Mouse (Mus musculus): ENCODE results near the gene Gfi1b. TPM values are rescaled to one million over a fixed set of nuclear protein-coding genes. Genes with fewer than 3 reads are reported as not detected.
A peak's percentile ranks its signal among the peaks of the same experiment; 100 is the strongest.

Gfi1b gene
- polyA plus RNA-seq, 1 experiment from 2014 or later, result not detected

DNA sequence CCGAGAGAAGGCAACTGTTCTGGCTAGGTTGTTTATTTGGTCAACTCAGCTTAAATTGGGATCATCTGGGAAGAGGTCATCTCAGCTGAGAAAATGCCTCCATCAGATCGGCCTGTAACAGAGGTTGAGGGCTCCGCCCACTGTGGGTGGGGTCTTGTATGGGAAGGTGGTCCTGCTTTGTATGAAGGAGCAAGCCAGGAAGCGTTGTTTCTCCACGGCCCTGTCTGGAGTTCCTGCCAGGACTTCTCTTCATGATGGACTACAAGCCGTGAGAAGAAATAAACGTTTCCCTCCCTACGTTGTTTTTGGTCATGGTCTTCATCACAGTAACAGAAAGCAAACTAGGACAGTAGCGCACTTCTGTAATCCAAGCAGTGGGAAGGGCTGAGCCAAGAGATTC lies 17.1 kb upstream of the Gfi1b start:
- no peak for ATAC-seq (replicated peaks)
- H3K4me1 ChIP-seq, result peaks cover 29% of the 10 kb centered on the region
- no peak overlapping the region for H3K27ac ChIP-seq
- H3K9ac ChIP-seq, result no peak overlapping the region
- H3K27me3 ChIP-seq (replicated peaks), result no peaks in the 10 kb centered on the region
- H3K4me2 ChIP-seq, result peak overlapping the region; percentile 14
- WGBS, result 10% methylated on average over 9 of the region's 9 CpGs
- H3K9me3 ChIP-seq, result no peaks in the 10 kb centered on the region
- no peaks in the 10 kb centered on the region for H3K36me3 ChIP-seq (replicated peaks)
- no peak overlapping the region for H3K4me3 ChIP-seq

DNA sequence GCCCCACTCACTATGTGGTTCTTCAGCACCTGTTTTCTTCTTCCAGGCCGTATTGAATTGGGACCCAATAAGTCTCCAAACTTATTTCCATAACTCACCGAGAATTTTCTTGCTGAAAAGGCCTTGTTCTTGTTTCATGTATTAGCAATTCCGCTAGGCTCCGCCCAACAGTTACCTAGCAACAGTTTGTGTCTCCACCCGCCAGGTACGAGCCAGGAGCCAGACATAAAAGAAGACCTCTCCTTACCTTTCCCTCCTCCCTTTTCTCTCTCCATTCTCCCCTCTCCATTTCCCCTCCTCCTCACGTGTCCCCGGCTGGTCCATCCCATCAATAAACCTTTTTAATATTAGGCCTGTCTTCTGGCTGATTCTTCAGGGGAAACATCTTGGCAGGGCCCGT lies 16.6 kb upstream of the Gfi1b start:
- peak overlapping the region; percentile 14 for H3K4me2 ChIP-seq
- H3K27me3 ChIP-seq (replicated peaks), result no peaks in the 10 kb centered on the region
- H3K9me3 ChIP-seq, result no peaks in the 10 kb centered on the region
- no peak overlapping the region for H3K27ac ChIP-seq
- 16% methylated on average over 9 of the region's 9 CpGs for whole genome bisulfite sequencing
- ATAC-seq (replicated peaks), result no peak
- H3K9ac ChIP-seq, result no peak overlapping the region
- H3K4me3 ChIP-seq, result no peak overlapping the region
- H3K36me3 ChIP-seq (replicated peaks), result no peaks in the 10 kb centered on the region
- peaks cover 24% of the 10 kb centered on the region for H3K4me1 ChIP-seq

DNA sequence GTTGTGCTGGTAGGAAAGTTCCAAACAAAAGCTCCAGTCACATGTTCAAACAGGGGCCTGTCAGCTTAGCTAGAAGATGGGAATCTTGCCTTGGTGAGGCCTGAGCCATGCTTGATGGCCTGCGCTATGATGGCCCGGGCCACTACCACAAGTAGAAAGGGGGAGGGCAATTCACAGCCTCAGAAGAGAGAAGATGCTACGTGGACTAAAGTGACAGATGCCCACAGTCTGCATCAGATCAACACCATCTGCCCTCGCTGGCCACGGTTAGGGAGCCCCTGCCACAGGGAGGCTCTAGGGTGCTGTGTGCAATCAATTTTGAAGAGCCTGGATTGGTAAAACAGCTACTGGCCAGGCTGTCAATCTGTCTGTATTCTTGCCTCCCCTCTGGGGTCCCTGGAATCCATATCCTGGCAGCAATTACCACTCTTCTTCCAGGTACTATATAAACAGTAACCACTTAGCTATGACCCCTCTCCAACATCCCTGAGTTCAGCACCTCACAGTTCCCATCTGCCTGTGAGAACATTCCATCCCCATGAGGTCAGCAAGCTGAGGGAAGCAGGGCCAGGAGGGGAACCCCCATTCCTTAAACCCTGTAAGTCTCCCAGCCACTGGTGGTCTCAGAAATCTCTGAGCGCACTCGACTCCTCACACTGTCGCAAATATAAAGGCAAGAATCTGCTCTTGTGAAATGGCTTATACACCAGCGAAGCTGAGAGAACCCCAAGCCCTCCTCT lies 15.5 kb upstream of the Gfi1b start:
- Histone ChIP-seq H3K9ac (no peak overlapping the region), H3K4me1 (peaks cover 13% of the 10 kb centered on the region), H3K36me3 (replicated peaks) (no peaks in the 10 kb centered on the region), H3K4me2 (no peak overlapping the region), H3K27me3 (replicated peaks) (no peaks in the 10 kb centered on the region), H3K27ac (no peak overlapping the region), H3K9me3 (no peaks in the 10 kb centered on the region), H3K4me3 (no peak overlapping the region)
- no peak for ATAC-seq (replicated peaks)
- 82% methylated on average over 9 of the region's 9 CpGs for WGBS

DNA sequence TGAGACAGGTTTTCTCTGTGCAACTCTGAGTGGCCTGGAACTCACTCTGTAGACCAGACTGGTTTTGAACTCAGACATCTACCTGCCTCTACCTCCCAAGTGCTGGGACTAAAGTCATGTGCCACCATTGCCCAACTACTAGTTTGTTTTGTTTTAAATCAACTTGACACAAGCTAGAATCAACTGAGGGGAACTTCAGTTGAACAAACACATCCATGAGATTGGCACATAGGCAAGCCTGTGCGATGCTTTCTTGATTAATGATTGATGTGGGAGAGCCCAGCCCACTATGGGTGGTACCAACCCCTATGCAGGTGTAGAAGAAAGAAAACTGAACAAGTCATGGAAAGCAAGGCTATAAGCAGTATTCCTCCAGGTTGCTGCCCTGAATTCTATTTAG lies 13.4 kb upstream of the Gfi1b start:
- H3K27ac ChIP-seq, result no peak overlapping the region
- no peak overlapping the region for H3K9ac ChIP-seq
- ATAC-seq (replicated peaks), result no peak
- no peak overlapping the region for H3K4me2 ChIP-seq
- H3K4me3 ChIP-seq, result no peak overlapping the region
- H3K4me1 ChIP-seq, result peaks cover 6% of the 10 kb centered on the region
- H3K36me3 ChIP-seq (replicated peaks), result no peaks in the 10 kb centered on the region
- 93% methylated on average over 1 of the region's 1 CpGs for WGBS
- H3K27me3 ChIP-seq (replicated peaks), result no peaks in the 10 kb centered on the region
- H3K9me3 ChIP-seq, result no peaks in the 10 kb centered on the region

DNA sequence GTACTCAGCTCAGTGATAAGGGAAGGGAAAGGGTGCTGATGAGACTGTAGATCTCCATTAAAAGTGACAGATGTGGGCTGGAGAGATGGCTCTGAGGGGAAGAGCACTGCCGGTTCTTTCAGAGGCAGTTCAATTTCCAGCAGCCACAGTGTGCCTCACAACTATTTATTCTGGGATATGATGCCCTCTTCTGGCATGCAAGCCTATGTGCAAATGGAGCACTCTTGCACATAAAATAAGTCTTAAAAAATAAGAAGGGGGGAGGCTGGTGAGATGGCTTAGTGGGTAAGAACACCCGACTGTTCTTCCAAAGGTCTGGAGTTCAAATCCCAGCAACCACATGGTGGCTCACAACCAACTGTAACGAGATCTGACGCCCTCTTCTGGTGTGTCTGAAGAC lies 11.4 kb upstream of the Gfi1b start:
- Histone ChIP-seq H3K27ac (no peak overlapping the region), H3K4me2 (no peak overlapping the region), H3K9me3 (no peaks in the 10 kb centered on the region), H3K4me3 (no peak overlapping the region), H3K27me3 (replicated peaks) (no peaks in the 10 kb centered on the region), H3K36me3 (replicated peaks) (no peaks in the 10 kb centered on the region), H3K9ac (no peak overlapping the region), H3K4me1 (no peaks in the 10 kb centered on the region)
- no peak for ATAC-seq (replicated peaks)
- WGBS, result 57% methylated on average over 4 of the region's 4 CpGs

DNA sequence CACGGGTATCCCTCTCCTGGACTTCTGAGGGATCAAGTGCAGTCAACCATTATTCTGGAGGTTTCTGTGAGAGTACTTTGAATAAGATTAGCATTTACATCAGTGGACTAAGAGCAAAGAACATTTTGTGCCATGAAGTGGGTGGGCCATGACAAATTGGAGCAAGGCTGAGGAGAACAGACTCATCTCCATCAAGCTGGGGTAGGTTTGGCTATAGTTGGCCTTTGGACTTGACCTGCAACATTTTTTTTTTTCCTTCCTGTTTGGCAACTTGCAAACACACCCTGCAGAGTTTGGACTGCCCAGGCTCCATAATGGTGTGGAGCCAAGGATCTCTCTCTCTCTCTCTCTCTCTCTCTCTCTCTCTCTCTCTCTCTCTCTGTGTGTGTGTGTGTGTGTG lies 10.8 kb upstream of the Gfi1b start:
- WGBS, result 39% methylated on average over 1 of the region's 1 CpGs
- H3K27me3 ChIP-seq (replicated peaks), result no peaks in the 10 kb centered on the region
- H3K9me3 ChIP-seq, result no peaks in the 10 kb centered on the region
- H3K4me1 ChIP-seq, result no peaks in the 10 kb centered on the region
- H3K4me2 ChIP-seq, result no peak overlapping the region
- H3K27ac ChIP-seq, result no peak overlapping the region
- ATAC-seq (replicated peaks), result no peak
- H3K9ac ChIP-seq, result no peak overlapping the region
- no peak overlapping the region for H3K4me3 ChIP-seq
- H3K36me3 ChIP-seq (replicated peaks), result no peaks in the 10 kb centered on the region

DNA sequence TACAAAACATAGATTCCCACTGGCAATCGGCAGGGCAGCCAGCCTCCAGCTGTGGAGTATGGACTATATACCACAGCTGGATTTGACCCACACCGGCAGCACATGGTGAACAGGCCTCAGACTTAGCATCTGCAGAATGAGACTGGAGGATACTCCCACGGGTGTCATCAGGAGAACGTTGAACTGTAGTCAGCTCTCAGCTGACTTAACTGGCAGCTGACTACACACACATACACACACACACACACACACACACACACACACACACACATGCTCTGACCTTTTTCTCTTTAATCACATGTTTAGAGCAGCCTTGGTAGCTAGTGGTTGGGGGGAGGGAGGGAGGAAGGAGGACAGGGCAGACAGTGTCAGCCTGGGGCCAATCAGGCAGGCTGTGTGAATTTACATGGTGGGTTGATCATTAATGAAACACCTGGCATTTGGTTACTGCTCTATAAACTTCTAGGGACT lies 8.2 kb upstream of the Gfi1b start:
- H3K27ac ChIP-seq, result no peak overlapping the region
- H3K4me2 ChIP-seq, result no peak overlapping the region
- no peak overlapping the region for H3K4me3 ChIP-seq
- no peaks in the 10 kb centered on the region for H3K27me3 ChIP-seq (replicated peaks)
- 40% methylated on average over 4 of the region's 4 CpGs for WGBS
- H3K4me1 ChIP-seq, result no peaks in the 10 kb centered on the region
- no peak for ATAC-seq (replicated peaks)
- no peak overlapping the region for H3K9ac ChIP-seq
- no peaks in the 10 kb centered on the region for H3K9me3 ChIP-seq
- H3K36me3 ChIP-seq (replicated peaks), result no peaks in the 10 kb centered on the region

DNA sequence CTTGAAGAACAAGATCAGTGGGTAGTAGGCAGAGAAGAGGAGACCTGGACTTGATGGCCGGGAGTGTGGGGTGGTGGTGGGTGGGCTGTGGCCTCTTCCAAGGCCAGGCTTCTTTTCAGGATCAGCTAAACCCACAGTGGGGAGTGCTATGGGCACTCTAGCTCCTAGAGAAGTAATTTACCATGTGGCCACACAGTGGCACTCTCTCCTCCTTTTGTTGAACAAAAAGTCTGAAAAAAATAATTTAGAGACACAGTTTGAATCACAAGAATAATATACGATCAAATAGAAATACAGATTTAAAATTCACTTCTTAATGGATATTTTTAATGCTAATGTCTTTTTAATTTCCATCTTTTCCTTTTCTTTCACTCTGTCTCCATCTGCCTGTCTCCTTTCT lies 6.3 kb upstream of the Gfi1b start:
- H3K4me3 ChIP-seq, result no peak overlapping the region
- no peaks in the 10 kb centered on the region for H3K4me1 ChIP-seq
- H3K4me2 ChIP-seq, result no peak overlapping the region
- H3K9me3 ChIP-seq, result no peaks in the 10 kb centered on the region
- no peaks in the 10 kb centered on the region for H3K36me3 ChIP-seq (replicated peaks)
- H3K9ac ChIP-seq, result no peak overlapping the region
- no peaks in the 10 kb centered on the region for H3K27me3 ChIP-seq (replicated peaks)
- no peak for ATAC-seq (replicated peaks)
- no peak overlapping the region for H3K27ac ChIP-seq
- 58% methylated on average over 2 of the region's 2 CpGs for WGBS

DNA sequence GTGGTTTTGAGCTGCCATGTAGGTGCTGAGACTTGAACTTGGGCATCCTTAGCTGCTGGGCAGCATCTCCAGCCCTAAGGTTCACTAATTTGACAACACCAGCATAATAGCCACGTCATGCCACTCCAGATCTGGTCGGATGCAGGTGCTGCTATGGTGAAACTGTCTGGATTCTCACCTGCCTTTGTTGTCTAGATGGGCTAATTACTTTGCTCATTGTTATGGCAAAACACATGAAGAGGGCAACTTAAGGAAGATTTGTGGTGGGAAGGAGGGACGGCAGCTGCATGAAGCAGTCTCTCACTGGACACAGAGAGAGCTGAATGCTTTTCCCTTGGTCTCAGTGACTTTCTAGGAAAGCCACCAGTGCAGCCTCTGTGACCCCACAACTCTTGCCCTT lies 4.3 kb upstream of the Gfi1b start:
- no peak overlapping the region for H3K4me2 ChIP-seq
- H3K4me3 ChIP-seq, result no peak overlapping the region
- no peak overlapping the region for H3K9ac ChIP-seq
- no peak overlapping the region for H3K27ac ChIP-seq
- no peaks in the 10 kb centered on the region for H3K9me3 ChIP-seq
- no peak for ATAC-seq (replicated peaks)
- 64% methylated on average over 3 of the region's 3 CpGs for WGBS
- H3K36me3 ChIP-seq (replicated peaks), result no peaks in the 10 kb centered on the region
- H3K27me3 ChIP-seq (replicated peaks), result peaks cover 9% of the 10 kb centered on the region
- H3K4me1 ChIP-seq, result no peaks in the 10 kb centered on the region

DNA sequence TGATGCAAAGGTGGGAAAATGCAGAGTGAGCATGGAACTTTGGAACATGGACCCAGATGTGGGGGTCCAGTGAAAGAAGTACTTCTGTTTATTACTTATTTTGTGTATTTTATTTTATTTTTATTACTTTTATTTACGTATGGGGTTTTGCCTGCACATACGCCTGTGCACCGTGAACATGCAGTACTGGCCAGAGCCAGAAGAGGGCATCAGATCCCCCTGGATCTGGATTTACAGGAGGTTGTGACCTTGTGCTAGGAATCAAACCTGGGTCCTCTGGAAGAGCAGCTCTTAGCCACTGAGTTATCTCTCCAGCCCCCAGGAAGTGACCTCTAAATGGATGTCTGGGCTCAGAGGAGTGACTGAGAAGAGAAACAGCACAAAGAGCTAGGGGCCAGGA lies 3.1 kb upstream of the Gfi1b start:
- no peak for ATAC-seq (replicated peaks)
- Histone ChIP-seq H3K27ac (no peak overlapping the region), H3K4me2 (no peak overlapping the region), H3K4me3 (no peak overlapping the region), H3K9ac (no peak overlapping the region), H3K4me1 (no peaks in the 10 kb centered on the region), H3K36me3 (replicated peaks) (no peaks in the 10 kb centered on the region), H3K9me3 (no peaks in the 10 kb centered on the region), H3K27me3 (replicated peaks) (peaks cover 15% of the 10 kb centered on the region)
- WGBS, result 87% methylated on average over 3 of the region's 3 CpGs

DNA sequence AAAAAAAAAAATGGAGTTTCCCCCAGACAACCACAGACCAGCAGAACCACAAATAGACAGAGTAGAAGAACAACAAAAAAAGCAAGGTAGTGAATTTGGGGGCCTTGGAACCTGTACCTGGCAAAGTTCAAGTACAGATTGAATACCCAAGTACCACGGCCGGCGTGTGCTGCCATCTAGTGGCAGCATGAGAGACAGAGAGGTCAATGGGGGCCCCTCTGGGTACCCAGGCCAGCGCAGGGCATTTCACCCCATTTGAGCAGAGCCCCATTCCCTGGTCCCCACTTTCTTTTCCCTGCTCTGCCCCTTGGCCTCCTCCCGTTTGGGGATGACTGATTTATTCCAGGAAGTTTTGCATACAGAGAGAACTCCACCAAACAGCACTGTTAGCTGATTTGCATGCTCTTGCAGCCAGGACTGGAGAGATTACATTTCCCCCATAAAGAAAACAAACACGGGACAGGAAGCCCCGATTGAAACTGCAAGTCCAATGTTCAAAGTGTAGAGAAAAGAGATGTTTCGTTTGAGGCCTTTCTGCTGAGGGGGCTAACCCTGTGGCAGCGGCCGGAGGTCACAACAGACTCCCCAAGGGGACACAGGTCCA lies 841 bp upstream of the Gfi1b start:
- 27% methylated on average over 10 of the region's 10 CpGs for WGBS
- Histone ChIP-seq H3K4me1 (no peaks in the 10 kb centered on the region), H3K4me3 (no peak overlapping the region), H3K27ac (no peak overlapping the region), H3K9me3 (no peaks in the 10 kb centered on the region), H3K27me3 (replicated peaks) (peaks cover 15% of the 10 kb centered on the region), H3K36me3 (replicated peaks) (no peaks in the 10 kb centered on the region), H3K9ac (no peak overlapping the region), H3K4me2 (no peak overlapping the region)
- ATAC-seq (replicated peaks), result no peak

DNA sequence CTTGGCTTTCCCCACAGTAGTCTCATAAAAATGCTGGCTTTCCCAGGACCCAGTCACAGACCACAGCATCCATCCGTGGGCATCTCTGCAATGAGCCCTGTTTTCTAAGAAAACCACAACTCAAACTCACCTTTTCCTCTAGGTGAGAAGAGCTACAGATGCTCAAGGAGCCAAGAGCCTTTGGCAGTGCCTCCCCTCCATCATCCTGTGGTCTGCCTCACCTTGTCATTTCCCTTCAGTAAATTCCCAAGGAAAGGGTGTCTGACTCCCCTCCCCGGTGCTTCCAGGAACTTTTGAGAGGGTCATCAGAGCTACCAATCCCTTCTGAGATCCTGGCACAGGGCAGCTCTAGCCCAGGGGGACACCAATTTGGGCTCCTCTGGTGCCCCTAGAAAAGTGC lies 671 bp downstream of the Gfi1b start:
- Histone ChIP-seq H3K27ac (no peak overlapping the region), H3K36me3 (replicated peaks) (no peaks in the 10 kb centered on the region), H3K4me3 (no peak overlapping the region), H3K4me2 (no peak overlapping the region), H3K9me3 (no peaks in the 10 kb centered on the region), H3K4me1 (no peaks in the 10 kb centered on the region), H3K9ac (no peak overlapping the region), H3K27me3 (replicated peaks) (peaks cover 15% of the 10 kb centered on the region)
- 30% methylated on average over 2 of the region's 2 CpGs for WGBS
- no peak for ATAC-seq (replicated peaks)

DNA sequence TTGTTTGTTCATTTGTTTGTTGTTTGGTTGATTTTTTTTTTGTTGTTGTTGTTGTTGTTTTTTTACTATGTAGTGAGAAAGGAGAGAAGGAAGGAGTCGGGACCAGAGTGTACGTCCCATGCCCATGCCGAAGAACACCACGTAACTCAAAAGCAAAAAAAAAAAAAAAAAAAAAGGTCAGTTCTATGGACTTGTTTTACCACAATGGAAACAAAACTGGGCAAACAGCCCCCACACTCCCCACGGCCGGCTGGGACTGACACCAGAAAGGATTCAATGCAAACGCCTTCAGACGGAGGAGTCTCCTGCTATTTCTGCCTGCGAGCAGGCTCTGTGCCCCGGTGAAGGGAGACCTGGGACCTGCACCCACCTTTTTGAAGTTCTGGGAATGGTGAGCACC lies 1.3 kb downstream of the Gfi1b start:
- H3K4me3 ChIP-seq, result no peak overlapping the region
- H3K4me2 ChIP-seq, result no peak overlapping the region
- H3K4me1 ChIP-seq, result no peaks in the 10 kb centered on the region
- H3K27ac ChIP-seq, result no peak overlapping the region
- ATAC-seq (replicated peaks), result no peak
- no peak overlapping the region for H3K9ac ChIP-seq
- H3K27me3 ChIP-seq (replicated peaks), result peaks cover 15% of the 10 kb centered on the region
- no peaks in the 10 kb centered on the region for H3K36me3 ChIP-seq (replicated peaks)
- 68% methylated on average over 10 of the region's 10 CpGs for WGBS
- H3K9me3 ChIP-seq, result no peaks in the 10 kb centered on the region
